In the genomic region with DNA sequence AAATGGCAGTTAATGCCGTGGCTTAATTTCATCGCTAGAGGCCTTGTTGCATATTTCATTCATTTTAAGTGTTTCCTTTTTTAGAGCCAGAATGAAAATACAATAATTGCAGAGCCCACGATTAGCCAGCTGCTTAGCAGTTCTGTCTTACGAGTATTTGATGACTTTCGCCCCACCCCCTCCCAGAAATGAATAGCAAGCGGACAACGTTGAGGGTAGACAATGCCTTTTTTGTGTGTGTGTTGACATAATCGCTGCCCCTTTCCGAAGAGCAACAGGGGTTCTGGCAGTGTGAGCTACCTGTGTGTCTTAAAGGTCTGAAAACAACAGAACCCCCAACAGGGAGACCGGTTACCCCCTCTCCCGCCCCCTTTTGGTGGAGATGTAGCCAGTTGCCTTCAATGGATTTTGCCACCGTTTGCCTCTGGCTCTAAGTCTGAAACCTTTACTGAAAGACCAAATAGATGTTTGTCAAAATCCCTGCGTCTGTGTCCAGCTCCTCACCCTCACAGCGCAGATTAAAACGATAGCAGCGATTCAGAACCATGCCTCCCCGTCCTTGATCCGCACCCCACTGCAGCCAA, we compare ENCODE assay signal across 11 mouse cellular contexts.
DNase-seq lines count a peak whose midpoint lies in the region; ATAC-seq and TF ChIP-seq lines count a peak whose summit lies in the region.
"Had no signal": no experiment of that assay in that cellular context is flagged by ENCODE, and none has a peak within 500 bp of the region (broad histone marks: within the 10 kb centered on the region; RNA-seq: fewer than 3 reads in every experiment).

No protein-coding gene starts in this region.

- peak overlapping the region; percentile 54 for H3K4me2 ChIP-seq in heart, embryonic 13.5 days
- H3K4me2 ChIP-seq in limb, embryonic 12.5 days = peak overlapping the region; percentile 42
- H3K4me2 ChIP-seq: liver, embryonic 13.5 days had no signal

- no peaks in the 10 kb centered on the region for H3K9me3 ChIP-seq in heart, embryonic 13.5 days
- H3K9me3 ChIP-seq in limb, embryonic 12.5 days = no peaks in the 10 kb centered on the region
- H3K9me3 ChIP-seq: liver, embryonic 13.5 days had no signal

- no peak for TF ChIP-seq CTCF in testis, adult 2 months (IDR thresholded peaks at IDR 0.05; ENCODE audit: control insufficient read depth, insufficient read depth, insufficient replicate concordance, low read depth, low read length)

- H3K9ac ChIP-seq in heart, embryonic 13.5 days = no peak overlapping the region
- H3K9ac ChIP-seq in limb, embryonic 12.5 days (replicated peaks) = no peak overlapping the region
- H3K9ac ChIP-seq: liver, embryonic 13.5 days had no signal

- H3K27ac ChIP-seq in heart, embryonic 13.5 days (replicated peaks) = no peak overlapping the region
- no peak overlapping the region for H3K27ac ChIP-seq in testis, adult 2 months (ENCODE audit: control insufficient read depth, insufficient read depth, low read depth, low read length)
- H3K27ac ChIP-seq in limb, embryonic 12.5 days = no peak overlapping the region
- H3K27ac ChIP-seq: liver, embryonic 13.5 days had no signal

- H3K36me3 ChIP-seq in heart, embryonic 13.5 days = no peaks in the 10 kb centered on the region
- no peaks in the 10 kb centered on the region for H3K36me3 ChIP-seq in testis, adult 2 months (ENCODE audit: control insufficient read depth, insufficient read depth, low read length)
- no peaks in the 10 kb centered on the region for H3K36me3 ChIP-seq in limb, embryonic 12.5 days
- H3K36me3 ChIP-seq: liver, embryonic 13.5 days had no signal

- peak overlapping the region; percentile 17 for H3K4me3 ChIP-seq in heart, embryonic 13.5 days
- H3K4me3 ChIP-seq in testis, adult 2 months (ENCODE audit: control insufficient read depth, low read depth, low read length) = peak overlapping the region; percentile 25; the same call in 1 of the 2 replicates
- no peak overlapping the region; the same call in none of the 2 replicates for H3K4me3 ChIP-seq in limb, embryonic 12.5 days (replicated peaks)
- H3K4me3 ChIP-seq: liver, embryonic 13.5 days had no signal

- H3K4me1 ChIP-seq in heart, embryonic 13.5 days = 0 out of 2 replicates have a peak, but pooled peaks cover 4% of the 10 kb centered on the region
- H3K4me1 ChIP-seq in testis, adult 2 months (ENCODE audit: control insufficient read depth, insufficient read depth, low read length) = peaks cover 2% of the 10 kb centered on the region; the same call in 1 of the 2 replicates
- no peaks in the 10 kb centered on the region for H3K4me1 ChIP-seq in limb, embryonic 12.5 days (replicated peaks)
- H3K4me1 ChIP-seq: liver, embryonic 13.5 days had no signal

- 24% methylated on average over 18 of the region's 18 CpGs for WGBS in heart, embryonic 13.5 days
- WGBS in limb, embryonic 12.5 days = 22% methylated on average over 18 of the region's 18 CpGs

- no peak for DNase-seq in heart, adult 8-10 months (ENCODE audit: low spot score)
- no peak for DNase-seq in testis, postnatal 14 days (ENCODE audit: low spot score)
- DNase-seq in urinary bladder, postnatal 14 days (ENCODE audit: low spot score) = no peak
- DNase-seq in urinary bladder, adult 2 months (ENCODE audit: low spot score) = no peak
- DNase-seq: cerebellum, postnatal 36 days; liver, embryonic 13.5 days had no signal

- H3K27me3 ChIP-seq in heart, embryonic 13.5 days (replicated peaks) = 0 out of 2 replicates have a peak, but pooled peaks cover 3% of the 10 kb centered on the region
- no peaks in the 10 kb centered on the region for H3K27me3 ChIP-seq in testis, adult 2 months (ENCODE audit: control insufficient read depth, insufficient read depth, low read length)
- no peaks in the 10 kb centered on the region; the same call in 1 of the 2 replicates for H3K27me3 ChIP-seq in limb, embryonic 12.5 days
- H3K27me3 ChIP-seq: liver, embryonic 13.5 days had no signal

- no peak for TF ChIP-seq POLR2A in testis, adult 2 months (IDR thresholded peaks at IDR 0.05; ENCODE audit: control insufficient read depth, low read depth, low read length)

- no peak for ATAC-seq in heart, embryonic 13.5 days (ENCODE audit: extremely low read depth, insufficient number of reproducible peaks, low FRiP score, low TSS enrichment)
- no peak for ATAC-seq in limb, embryonic 12.5 days (ENCODE audit: insufficient number of reproducible peaks, insufficient read depth, low FRiP score, low TSS enrichment, low read depth)
- ATAC-seq in monocyte, adult 5-6 weeks (replicated peaks; ENCODE audit: insufficient number of reproducible peaks, low FRiP score, low TSS enrichment, poor library complexity, severe bottlenecking) = no peak
- ATAC-seq: activated CD4-positive, CD25-positive, alpha-beta regulatory T cell, adult 4 months had no signal
